Mouse (Mus musculus): Measurements from ENCODE around the gene Rtn4rl2. TPM values are rescaled to one million over a fixed set of nuclear protein-coding genes. Genes with fewer than 3 reads are reported as not detected.
A peak's percentile ranks its signal among the peaks of the same experiment; 100 is the strongest.

Rtn4rl2 gene
- total RNA-seq, 2 experiments from 2014 or later, result 0.79 to 2.4 TPM

DNA sequence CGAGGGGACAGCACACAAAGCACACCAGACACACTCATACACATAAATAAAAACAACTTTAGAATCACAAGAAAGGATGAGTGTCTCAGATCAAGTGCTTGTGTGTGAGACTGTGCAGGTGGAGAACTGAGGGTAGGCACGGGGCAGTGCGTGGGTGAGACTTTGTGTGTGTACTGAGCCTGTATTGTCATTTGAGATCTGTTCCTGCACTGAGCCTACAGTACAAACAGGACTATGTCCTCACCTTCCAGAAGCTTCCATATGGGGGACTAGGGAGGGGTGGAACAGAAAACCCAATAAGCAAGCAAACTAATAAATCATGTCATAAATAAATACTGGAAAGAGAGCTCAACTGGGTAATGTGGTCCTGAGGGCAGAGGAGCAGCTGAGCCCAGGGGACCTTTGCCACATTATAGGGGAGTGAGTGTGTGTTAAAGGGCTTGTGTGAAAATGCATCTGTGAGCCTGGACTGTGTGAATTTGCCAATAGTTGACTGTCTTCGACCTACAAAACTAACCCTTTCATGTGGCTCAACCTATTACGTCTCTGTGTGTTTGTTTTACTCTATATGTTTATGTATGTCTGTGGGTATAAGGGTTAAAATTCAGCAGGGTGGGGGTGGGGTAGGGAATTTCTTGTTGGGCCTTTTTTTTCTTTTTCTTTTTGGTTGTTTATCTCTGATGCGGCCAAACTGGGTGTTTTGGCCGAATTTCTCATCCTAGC is 35.9 kb downstream of the Rtn4rl2 start:
- no peak for DNase-seq

DNA sequence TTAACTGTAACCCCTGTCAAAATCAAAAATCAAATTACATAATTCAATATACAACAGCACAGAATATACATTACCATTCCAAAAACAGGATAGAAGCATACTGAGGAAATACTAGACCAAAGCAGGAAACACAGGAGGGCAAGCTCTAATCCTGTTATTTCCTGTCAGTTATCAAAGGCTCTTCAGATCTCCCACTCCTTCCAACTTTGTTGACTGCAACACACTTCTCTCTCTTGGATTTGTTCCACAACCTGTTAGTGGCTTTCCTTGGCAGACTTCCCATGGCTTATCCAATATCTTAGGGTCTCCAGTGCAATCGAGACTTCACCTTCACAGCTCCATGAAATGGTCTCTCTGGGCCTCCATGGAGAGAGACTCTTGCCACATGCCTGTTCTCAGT is 41.3 kb downstream of the Rtn4rl2 start:
- DNase-seq, result no peak

DNA sequence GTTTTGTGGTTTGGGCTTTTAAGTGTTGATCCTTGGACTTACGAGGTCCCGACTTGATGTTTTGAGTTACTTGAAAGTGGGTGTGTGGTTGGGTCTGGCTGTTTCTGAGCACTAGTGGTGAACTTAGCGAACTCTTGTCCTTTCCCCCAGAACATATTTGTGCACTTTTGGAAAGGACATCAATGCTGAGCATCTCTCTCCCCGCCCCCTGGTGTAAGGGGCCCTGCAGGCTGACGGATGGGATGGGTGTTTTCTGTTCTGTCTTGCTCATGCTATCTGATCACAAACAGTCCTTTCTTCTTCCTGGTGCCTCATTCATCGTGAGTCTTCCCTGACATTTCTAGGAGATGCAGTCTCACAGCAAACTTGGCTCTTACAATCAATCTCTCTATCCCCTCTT is 42.9 kb downstream of the Rtn4rl2 start:
- no peak for DNase-seq

DNA sequence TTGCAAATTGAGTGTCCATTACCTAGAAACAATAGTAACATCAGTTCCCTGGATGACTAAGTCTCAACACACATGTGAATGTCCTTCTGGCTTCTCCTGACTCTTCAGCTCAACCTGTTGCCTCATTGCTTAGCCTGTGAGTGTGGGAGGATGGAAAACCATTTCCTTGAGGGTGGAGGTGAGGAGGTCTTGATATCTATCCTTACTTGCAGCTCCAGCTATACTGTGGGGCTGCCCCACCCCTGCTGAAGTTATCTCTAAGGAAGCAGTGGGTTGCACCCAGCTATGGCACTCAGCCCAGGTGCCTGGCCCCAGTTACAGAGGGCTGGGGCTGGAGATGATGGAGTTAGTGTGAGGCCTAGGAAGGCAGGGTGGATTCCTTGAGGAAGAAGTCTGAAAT is 44.6 kb downstream of the Rtn4rl2 start:
- DNase-seq, result no peak

DNA sequence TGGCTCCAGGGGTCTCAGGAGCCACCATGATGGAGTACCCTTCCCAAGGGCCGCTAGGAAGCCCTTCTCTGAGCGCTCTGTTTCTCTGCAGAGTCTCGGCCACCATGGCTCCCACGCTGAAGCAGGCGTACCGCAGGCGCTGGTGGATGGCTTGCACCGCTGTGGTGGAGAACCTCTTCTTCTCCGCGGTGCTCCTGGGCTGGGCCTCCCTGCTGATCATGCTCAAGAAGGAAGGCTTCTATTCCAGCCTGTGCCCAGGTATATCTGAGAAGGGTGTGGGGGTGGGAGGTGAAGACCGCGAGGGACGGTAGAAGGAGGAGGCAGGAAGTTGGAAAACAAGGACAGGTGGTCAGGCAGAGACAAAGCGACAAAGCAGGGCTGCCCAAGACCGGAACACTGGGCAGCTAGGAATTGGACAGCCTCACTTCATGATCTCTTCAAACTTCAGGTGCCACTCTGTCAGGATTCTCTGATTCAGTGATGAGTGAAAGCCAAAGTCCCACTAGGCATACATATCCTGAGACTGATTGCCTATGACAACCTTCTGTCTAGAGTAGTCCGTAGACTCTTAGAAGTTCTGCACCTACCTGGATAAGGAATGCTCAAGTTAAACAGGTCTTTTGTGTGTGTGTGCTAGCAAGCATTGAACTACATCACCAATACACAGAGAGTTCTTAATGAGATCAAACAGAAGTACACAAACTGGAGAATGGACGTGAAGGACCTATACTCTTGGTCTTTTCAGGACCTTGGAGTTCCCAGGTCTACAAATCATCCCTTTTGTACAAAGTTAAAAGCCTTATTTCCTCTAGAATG is 45.6 kb downstream of the Rtn4rl2 start:
- no peak for DNase-seq

DNA sequence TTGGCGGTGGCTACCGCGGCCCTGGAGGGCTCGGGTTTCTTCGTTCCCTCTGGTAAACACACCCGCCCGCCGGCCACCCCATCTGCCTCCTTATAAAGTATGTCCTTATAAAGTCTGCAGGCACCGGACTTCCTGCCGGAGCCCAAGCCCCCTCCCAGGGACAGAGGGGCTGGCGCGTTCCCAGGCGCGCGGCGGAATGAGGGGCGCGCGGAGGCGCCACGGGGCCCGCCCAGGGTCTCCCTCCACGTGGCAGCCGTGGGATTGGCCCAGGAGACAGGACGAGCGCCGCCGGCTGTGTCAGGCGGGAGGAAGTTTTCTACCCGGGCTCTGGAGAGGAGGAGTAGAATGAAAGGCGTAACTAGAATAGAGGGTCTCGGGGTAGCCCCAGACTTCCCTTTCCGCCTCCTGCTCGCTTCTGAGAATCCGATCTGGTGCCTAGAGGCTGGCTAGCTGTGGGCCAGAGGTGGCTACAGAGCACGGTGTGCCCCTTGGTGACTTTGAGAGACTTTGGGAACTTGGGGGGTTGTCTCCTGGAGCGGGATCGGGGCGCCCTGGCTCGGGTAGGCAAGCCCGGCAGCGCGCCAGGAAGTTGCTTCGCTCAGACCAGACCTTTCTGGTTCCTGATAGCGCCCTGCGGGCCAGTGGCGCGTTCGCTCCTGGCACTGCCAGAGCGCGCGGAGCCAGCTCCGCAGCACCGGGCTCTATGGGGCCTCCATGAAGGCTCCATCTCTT is 46.3 kb downstream of the Rtn4rl2 start:
- DNase-seq, result peak; percentile 65 to 76

DNA sequence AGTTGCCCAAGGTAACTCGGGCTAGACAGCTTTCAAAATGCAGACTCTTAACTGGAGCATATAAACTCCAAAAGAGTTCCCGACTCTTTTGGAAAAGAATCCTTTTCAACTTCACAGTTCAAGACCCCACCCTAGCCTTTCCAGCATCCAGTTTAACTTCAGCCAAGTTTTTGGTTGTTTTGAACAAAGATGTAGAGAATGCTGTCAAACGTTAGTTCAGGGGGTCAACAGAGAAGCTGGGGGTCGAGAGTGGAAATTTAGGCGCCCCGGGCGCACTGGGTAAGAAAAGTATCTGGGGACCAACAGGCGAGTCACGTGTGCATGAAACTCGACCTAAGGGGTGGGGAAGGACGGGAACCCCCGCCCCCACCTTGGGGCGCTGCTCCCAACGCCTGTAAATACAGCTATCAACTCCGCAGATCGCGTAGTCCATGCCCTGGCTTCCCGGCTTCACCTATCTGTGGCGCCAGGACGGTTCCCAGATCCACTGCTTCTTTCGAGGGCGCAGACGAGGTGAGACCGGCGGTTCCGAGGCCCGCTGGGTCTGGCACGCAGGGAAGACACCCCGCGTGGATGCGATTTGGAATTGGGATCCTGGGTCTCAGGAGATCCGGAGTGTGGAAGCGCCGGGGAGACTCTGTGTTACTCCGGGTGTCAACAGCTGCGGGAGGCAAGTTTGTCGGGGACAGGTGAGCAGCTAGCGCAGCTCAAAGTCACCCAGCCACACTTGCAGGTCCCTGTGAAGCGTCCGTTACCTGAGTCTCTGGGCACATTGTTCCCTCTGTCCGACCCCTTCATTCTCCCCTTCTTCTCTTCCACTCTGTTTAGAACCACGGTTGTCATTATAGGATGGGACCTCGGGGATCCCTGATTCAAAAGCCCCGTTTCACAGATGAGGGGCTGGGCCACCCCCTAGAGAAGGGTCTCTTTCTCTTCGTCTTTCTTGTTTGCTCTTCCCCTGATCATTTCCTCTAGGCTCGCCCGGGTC is 47.2 kb downstream of the Rtn4rl2 start:
- peak in 1 of 2 experiments; percentile 30 for DNase-seq

DNA sequence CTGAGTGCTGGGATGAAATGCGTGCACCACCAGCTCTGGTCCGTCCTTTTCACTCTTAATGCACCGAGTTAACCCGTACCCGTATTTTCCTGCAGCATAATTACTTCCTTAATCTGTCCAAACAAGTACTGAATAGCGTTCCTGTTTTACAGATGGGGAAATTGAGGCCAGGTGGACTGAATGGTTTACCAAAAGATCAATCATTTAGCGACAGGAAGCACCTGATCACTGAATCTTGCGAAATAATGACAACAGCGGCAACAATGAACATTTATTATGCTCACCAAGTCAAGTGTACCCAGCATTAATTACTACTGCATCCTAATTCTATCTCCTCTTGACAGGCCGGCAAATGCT is 47.9 kb downstream of the Rtn4rl2 start, which contains the start of gene Slc43a1:
Slc43a1 (plus strand) TSS at position 258 of the 357 bp plus-strand sequence.
- DNase-seq, result no peak

DNA sequence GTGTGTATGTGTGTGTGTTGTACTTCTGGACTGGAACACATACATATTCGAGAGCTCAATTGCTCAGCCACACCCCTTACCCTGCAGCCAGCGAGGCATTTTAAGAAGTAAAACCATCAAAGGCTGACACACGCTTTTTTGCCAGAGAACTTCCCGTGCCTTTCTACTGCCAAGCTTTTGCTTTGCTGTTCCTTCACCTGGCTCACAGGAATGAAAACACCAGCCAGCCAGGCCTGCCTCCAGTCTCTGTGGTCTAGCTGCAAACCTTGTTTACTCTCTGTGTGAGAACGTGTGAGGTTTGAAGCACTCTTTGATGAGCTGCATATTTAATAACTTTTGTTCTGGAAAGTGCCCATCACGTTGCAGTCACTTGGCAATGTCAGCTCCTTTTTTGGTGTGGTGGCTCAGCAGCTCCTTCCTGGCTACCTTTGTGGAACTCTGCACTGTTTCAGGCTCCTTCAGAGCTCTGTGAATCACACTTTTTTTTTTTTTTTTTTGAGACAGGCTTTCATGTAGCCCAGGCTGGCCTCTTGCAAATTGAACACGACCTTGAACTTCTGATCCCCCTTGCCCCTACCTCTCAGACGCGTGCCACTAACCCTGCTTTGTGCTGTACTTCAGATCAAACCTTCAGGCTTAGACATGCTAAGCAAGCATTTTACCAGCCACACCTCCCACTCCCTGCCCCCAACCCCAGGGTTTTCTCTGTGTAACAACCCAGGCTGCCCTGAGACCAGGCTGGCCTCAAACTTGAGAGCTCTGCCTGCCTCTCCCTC is 48.5 kb downstream of the Rtn4rl2 start:
- DNase-seq, result no peak

DNA sequence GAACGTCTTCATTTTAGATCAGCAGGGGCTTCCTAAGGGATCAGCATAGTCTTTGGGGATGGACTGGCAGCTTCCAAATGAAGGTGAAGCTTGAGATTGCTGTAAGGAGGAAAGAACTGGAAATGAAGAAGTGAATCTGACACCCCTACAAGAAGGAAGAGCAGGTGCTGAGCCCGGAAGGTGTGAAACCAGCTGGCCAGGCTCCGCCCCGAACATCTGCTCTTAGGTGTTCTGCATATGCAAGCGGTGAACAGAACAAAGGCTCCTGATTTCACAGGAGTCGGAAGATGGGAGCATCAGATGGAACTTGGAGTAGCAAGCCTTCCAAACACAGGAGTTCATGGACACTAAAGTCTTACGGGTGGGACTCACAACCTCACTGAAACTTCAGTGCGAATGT is 49.4 kb downstream of the Rtn4rl2 start:
- no peak for DNase-seq

DNA sequence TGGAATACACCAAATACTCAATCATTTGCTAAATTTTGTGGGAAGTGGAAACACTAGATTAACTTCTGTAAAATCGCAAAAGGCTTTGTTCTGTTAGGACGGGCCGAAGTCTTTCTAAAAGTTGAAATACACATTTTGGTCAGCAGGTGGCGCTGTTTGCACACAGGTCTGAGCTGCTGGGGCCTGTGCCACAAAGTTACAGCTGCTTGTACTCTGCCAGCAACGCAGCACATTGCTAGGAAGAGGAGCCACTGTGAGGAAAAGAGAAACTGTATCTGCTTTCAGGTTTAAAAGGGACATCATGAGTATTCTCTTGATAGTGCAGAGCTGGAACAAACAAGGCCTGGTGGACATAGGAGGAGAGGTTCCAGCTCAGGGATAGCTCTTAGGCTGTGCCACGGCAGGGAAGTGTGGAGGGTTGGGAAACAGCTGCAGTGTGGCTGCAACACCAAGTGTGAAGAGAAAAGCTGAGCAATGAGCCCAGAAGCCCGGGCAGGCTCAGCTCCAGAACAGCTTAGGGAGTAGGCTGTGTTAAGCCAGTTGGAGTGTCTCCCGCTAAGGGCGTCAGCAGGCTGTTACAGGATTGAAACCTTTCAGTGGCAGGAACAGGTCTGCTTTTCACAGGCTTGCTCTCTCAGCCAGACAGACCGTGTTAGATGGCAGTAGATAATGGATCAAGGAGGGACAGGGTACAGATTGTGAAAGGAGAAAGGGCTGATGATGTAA is 54.7 kb downstream of the Rtn4rl2 start:
- DNase-seq, result peak; percentile 83 to 87

DNA sequence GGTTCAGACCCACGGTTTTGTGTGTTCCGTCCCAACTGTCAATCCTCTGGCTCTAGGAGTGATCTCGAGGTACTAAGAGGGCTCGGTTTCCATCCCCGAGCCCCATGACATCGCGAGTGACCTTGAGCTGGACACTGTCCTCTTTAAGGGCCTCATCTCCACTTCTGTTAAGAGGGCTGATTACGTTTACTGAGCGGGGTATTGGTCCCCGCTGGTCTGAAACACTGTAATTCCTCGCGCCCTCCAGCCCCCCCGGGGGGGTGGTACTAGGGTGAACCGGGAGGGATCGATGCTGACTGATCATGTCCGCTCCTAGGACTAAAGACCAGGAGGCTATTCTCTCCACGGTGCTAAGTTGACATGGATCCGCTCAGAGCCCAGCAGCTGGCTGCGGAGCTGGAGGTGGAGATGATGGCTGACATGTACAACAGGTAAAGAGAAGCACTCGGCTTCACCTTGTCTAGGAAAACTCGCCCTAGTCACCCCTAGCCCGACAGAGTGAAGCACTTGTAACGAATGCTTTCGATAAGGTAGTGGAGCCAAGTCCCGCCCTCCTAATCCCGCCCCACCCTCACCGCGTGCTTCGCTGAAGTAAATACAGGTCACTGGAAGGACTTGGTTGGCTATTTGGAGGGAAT is 59.1 kb downstream of the Rtn4rl2 start:
- DNase-seq, result peak; percentile 18 to 40

DNA sequence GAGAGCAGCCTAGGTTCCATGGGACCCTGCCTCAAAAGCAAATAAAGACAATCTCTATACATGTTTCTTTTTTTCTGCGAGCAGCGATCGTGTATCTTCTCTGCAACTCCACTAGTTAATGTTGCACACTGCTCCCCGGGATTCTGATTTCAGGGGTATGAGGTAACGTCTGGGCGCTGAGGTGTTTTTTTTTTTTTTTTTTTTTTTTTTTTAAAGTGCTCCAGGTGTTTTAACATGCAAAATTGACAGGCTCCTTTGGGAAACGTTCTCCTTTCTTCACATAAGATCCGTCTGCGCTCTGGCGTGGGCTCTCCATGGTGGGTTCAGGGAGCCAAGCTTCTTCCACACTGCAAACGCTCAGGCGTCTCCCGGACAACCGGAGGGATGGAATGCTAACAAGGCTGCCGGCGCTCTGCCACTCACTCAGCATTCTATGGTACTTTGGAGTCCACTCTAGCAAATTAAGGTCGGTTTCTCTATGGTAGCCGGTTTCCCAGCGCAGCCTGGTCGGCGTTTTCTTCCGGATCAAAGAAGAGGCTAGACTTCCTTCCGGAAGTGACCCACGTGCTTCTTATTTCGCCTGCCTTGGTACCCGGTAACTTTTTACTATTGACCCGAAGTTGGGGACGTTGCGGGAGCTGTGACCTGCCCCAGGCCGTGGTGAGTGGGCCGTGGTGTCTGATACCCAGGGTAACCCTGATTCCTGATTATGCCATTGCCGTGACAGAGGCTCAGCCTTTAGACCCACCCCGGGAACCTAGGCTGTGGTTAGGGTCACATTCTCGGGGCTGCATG is 59.8 kb downstream of the Rtn4rl2 start, which contains the start of gene Timm10:
Timm10 (plus strand) TSS at position 510 of the 795 bp plus-strand sequence.
- DNase-seq, result peak; percentile 87

DNA sequence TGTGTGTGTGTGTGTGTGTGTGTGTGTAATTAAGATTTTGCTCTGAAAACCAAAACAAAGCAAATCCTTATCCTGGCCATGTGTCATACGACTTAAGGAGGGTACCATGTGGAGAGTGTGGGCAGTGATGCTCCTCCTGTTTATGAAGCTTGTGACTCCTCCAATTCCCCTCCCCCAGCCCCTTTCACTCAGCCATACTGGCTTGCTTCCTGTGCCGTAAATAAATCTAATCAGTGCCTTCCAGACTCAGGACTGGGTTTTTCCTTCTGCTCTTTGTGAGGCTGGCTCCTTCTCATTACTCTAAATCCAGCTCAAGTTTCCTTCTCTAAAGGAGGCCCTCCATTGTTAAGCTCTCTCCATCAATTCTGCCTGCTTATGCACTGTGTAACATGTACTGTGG is 63.3 kb downstream of the Rtn4rl2 start:
- DNase-seq, result no peak

DNA sequence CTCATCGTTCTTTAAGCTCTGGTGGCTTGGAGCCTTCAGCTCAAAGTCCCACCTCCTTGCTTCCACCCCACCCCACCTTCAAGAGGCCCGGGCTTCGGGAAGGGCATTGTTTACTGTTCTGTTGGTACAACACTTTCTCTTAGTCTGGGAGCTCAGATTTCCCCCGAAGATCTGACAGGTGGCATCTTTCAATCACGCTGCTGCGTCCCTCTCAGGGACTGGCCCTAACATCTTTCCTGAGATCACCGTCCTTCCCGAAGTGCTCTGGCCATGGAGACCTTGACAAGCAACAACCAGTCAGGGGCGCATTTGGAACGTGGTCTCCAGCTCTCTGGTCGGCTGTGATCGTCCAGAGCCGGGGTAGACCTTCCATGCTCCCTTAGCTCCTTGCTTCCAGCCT is 64.0 kb downstream of the Rtn4rl2 start, which contains the start of gene Smtnl1:
Smtnl1 (minus strand) TSS at position 101 of the 400 bp plus-strand sequence.
- no peak for DNase-seq

Measured in adrenal gland, postnatal 36 days (tissue).